Mouse (Mus musculus) forebrain, embryonic 12.5 days (tissue): ENCODE measurements around the gene Rwdd2b. TPM values are rescaled to one million over a fixed set of nuclear protein-coding genes. Genes with fewer than 3 reads are reported as not detected.

Experiments used
- ATAC-seq: fragments of 200-750 bp; cut with Nextera tagmentation; 2 replicates; pipeline ENCODE4 v1.8.0; 2017; ENCODE audit warnings: moderate TSS enrichment; ENCODE audit not compliant: low FRiP score
- H3K27ac ChIP-seq: fragments of 300-500 bp; sonication (generic); 2 replicates; pipeline ENCODE4 v1.5.1; 2016; ENCODE audit warnings: mild to moderate bottlenecking
- H3K27me3 ChIP-seq: fragments of 300-500 bp; sonication (generic); 2 replicates; pipeline ENCODE4 v1.6.1; 2016; ENCODE audit warnings: mild to moderate bottlenecking
- H3K36me3 ChIP-seq: fragments of 300-500 bp; sonication (generic); replicated peaks from 2 replicates; pipeline ENCODE4 v1.6.1; 2016; ENCODE audit warnings: mild to moderate bottlenecking
- H3K4me1 ChIP-seq: fragments of 300-500 bp; sonication (generic); 2 replicates; pipeline ENCODE4 v1.6.1; 2016
- H3K4me2 ChIP-seq: fragments of 300-500 bp; sonication (generic); 2 replicates; pipeline ENCODE4 v1.6.1; 2016; ENCODE audit warnings: mild to moderate bottlenecking, moderate library complexity
- H3K4me3 ChIP-seq: fragments of 300-500 bp; sonication (generic); replicated peaks from 2 replicates; pipeline ENCODE4 v1.5.1; 2016; ENCODE audit warnings: mild to moderate bottlenecking
- H3K9ac ChIP-seq: fragments of 300-500 bp; sonication (generic); 2 replicates; pipeline ENCODE4 v1.6.1; 2016; ENCODE audit warnings: mild to moderate bottlenecking
- H3K9me3 ChIP-seq: fragments of 300-500 bp; sonication (generic); 2 replicates; pipeline ENCODE4 v1.6.1; 2016
- WGBS: fragments of 180-500 bp; shearing (Covaris S2); methylation state at CpG from one replicate; pipeline ENCODE4 v1.1.7; 2016; 5-methylcytosine and 5-hydroxymethylcytosine counted together
- polyA plus RNA-seq: library from polyadenylated mRNA; unstranded; fragments of >200 nt; fragmentation: Nextera tagmentation; extraction: Ambion mirVana; gene quantifications from 2 replicates; pipeline ENCODE4 v1.2.1, GENCODE M21; 2016

Rwdd2b gene
- polyA plus RNA-seq, 1 experiment from 2014 or later, result 10.8 TPM

DNA sequence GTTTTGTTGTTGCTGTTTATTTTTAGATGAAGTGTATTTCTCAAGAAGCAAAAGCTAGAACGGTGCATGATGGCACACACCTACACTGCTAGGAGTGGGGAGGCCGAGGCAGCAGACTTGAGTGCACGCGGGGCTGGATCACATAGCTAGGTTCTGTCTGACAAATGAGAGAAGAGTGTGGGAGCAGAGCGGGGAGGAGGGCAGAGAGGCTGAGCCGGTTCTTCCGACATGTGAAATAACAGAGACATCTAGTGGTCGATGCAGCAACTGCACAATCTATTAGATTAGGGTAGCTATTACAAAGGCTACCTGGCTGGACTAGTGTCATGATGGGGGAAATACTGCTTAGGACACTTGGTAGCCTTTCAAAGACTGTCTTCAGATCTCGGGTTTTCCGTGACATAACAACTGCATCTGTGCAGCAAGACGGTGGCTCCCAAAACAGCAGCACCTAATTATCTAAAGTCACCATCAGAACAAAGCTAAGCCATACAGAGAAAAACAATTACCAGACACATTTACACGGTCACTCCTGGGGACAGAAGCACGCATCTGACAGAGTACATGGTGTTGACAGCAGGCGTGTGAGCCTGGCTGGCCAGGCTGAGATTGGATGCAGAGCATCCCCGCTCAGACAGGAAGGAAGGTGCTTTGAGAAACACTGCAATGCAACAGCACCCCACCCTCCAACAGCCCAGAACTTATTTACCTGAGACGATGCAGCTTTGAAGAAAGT lies 46.4 kb downstream of the Rwdd2b start:
- Histone ChIP-seq H3K4me3 (no peak overlapping the region), H3K4me2 (no peak overlapping the region), H3K27me3 (no peaks in the 10 kb centered on the region), H3K9me3 (no peaks in the 10 kb centered on the region), H3K36me3 (peaks cover 60% of the 10 kb centered on the region), H3K4me1 (no peaks in the 10 kb centered on the region), H3K9ac (no peak overlapping the region), H3K27ac (no peak overlapping the region)
- WGBS, result 57% methylated on average over 16 of the region's 16 CpGs
- ATAC-seq, result peak; percentile 83

DNA sequence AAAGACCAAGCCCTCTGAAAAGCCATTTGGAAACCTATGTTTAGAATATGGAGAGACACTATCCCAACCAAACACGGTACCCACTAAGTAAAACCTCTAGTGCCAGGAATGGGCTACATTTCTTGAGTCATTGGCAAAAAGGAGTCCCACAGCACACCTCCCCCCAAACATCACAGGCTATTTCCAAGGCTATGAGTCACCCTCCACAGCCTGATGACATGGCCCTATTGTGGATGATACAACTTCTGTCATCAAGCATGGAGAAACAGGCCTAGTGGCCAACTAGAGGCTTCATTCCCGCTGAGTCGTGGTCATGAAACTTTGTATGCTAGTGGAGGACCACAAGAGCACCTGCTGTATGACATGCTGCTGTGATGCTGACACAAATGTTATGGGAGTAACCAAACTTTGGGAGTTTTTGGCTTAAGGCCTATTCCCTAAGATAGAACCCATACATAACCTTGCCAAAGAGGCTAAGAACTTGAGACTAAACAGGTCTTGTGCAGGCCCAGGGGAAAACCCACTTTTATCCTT lies 52.9 kb downstream of the Rwdd2b start:
- no peak overlapping the region for H3K4me2 ChIP-seq
- no peak overlapping the region for H3K27ac ChIP-seq
- peaks cover 41% of the 10 kb centered on the region for H3K36me3 ChIP-seq
- H3K4me3 ChIP-seq, result no peak overlapping the region
- H3K9me3 ChIP-seq, result no peaks in the 10 kb centered on the region
- 92% methylated on average over 3 of the region's 3 CpGs for WGBS
- ATAC-seq, result no peak
- no peaks in the 10 kb centered on the region for H3K27me3 ChIP-seq
- no peak overlapping the region for H3K9ac ChIP-seq
- H3K4me1 ChIP-seq, result no peaks in the 10 kb centered on the region

DNA sequence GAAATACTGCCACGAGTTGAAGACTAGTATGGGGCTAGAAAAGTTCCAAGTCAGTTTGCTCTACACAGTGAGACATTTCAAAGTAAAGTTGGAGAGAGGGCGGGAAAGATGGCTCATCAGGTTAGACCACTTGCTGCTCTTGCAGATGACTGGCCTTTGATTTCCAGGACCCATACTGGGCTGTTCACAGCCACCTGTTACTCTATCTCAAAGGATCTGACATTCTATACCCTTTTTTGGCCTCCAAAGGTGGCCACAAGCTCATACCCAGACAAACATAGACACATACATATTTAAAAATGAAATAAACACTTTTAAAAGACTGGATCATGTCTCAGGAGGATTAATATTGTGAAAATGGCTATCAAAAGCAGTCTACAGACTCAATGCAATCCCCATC lies 56.0 kb downstream of the Rwdd2b start:
- Histone ChIP-seq H3K4me3 (no peak overlapping the region), H3K9ac (no peak overlapping the region), H3K9me3 (no peaks in the 10 kb centered on the region), H3K27me3 (no peaks in the 10 kb centered on the region), H3K4me2 (no peak overlapping the region), H3K27ac (no peak overlapping the region), H3K36me3 (peaks cover 65% of the 10 kb centered on the region), H3K4me1 (no peaks in the 10 kb centered on the region)
- WGBS, result 87% methylated on average over 2 of the region's 2 CpGs
- ATAC-seq, result no peak

Other genes starting within 250 kb of the Rwdd2b start
- 16.2 and 16.5 TPM in 2 replicates for gene N6amt1, start 86.4 kb downstream of the Rwdd2b start, polyA plus RNA-seq
- gene Ltn1, start 8.0 kb downstream of the Rwdd2b start, polyA plus RNA-seq, result 35.8 and 38.5 TPM in 2 replicates
- 43.8 and 50.4 TPM in 2 replicates for gene Usp16, start 14.1 kb upstream of the Rwdd2b start, polyA plus RNA-seq
- gene Cct8, start 55.3 kb upstream of the Rwdd2b start, polyA plus RNA-seq, result 529 and 541 TPM in 2 replicates
- gene Map3k7cl, start 112.8 kb upstream of the Rwdd2b start, polyA plus RNA-seq, result not detected in 2 replicates